Mouse (Mus musculus) neutrophil, adult 5-6 weeks (primary cell): Measurements from ENCODE around the gene Foxb1. TPM values are rescaled to one million over a fixed set of nuclear protein-coding genes. Genes with fewer than 3 reads are reported as not detected.

Experiments used
- ATAC-seq: fragments of 151-379, 151-347 bp; 2 replicates; pipeline ENCODE4 v1.8.0; 2017; ENCODE audit warnings: mild to moderate bottlenecking, moderate TSS enrichment; ENCODE audit not compliant: insufficient number of reproducible peaks, poor library complexity, low FRiP score, severe bottlenecking; ENCODE audit errors: extremely low read depth
- total RNA-seq: library from RNA; stranded (forward); fragments of 200-1000 nt; gene quantifications from 2 replicates; pipeline ENCODE4 v1.2.3, GENCODE M21; 2017

The Foxb1 gene
- total RNA-seq = not detected in 2 replicates

- ATAC-seq = no peak
Observed at GRCm38 (mm10) chr9:69760371-69761301, at the start of gene Foxb1. TSS of gene Foxb1 (minus strand) at chr9:69760940.

GRCm38 (mm10) chr9:69790562-69790961 is 29.8 kb upstream of the Foxb1 start:
- ATAC-seq = no peak

GRCm38 (mm10) chr9:69779996-69780395 is 19.3 kb upstream of the Foxb1 start:
- ATAC-seq = no peak

GRCm38 (mm10) chr9:69769949-69770585 is 9.3 kb upstream of the Foxb1 start:
- ATAC-seq = no peak

GRCm38 (mm10) chr9:69769091-69769948 is 8.6 kb upstream of the Foxb1 start:
- no peak for ATAC-seq

- no peak for ATAC-seq
Observed at GRCm38 (mm10) chr9:69768136-69768875, 7.6 kb upstream of the Foxb1 start.

- ATAC-seq = no peak
Observed at GRCm38 (mm10) chr9:69767421-69767820, 6.7 kb upstream of the Foxb1 start.

GRCm38 (mm10) chr9:69766936-69767335 is 6.2 kb upstream of the Foxb1 start:
- ATAC-seq = no peak

GRCm38 (mm10) chr9:69766301-69766700 is 5.6 kb upstream of the Foxb1 start:
- no peak for ATAC-seq

GRCm38 (mm10) chr9:69765483-69766050 is 4.8 kb upstream of the Foxb1 start:
- ATAC-seq = no peak

GRCm38 (mm10) chr9:69764586-69765482 is 4.1 kb upstream of the Foxb1 start:
- no peak for ATAC-seq

GRCm38 (mm10) chr9:69763681-69764585 is 3.2 kb upstream of the Foxb1 start:
- no peak for ATAC-seq

GRCm38 (mm10) chr9:69762703-69763102 is 2.0 kb upstream of the Foxb1 start:
- no peak for ATAC-seq

GRCm38 (mm10) chr9:69762221-69762620 is 1.5 kb upstream of the Foxb1 start:
- no peak for ATAC-seq

- no peak for ATAC-seq
Observed at GRCm38 (mm10) chr9:69761569-69761968, 829 bp upstream of the Foxb1 start.

- ATAC-seq = no peak
Observed at GRCm38 (mm10) chr9:69759721-69760221, 969 bp downstream of the Foxb1 start.
